Mouse (Mus musculus) adrenal gland, adult 2 months (tissue): ENCODE measurements around the gene Fgl2. TPM values are rescaled to one million over a fixed set of nuclear protein-coding genes. Genes with fewer than 3 reads are reported as not detected.
"Not testable (repeated sequence)": the region's sequence is repeated elsewhere in the genome, so short reads cannot be mapped to it uniquely, and the experiment has no call there.

ENCODE experiments used
- DNase-seq: peaks from one replicate; pipeline ENCODE4 v3.0.0; 2021
- long read RNA-seq: library from polyadenylated mRNA; stranded (forward); transcript quantifications from one replicate; pipeline ENCODE4 v2.0.0, GENCODE M21; 2021
- polyA plus RNA-seq: library from polyadenylated mRNA; depleted of rRNA; stranded (reverse); fragments of >200 nt; gene quantifications from 2 replicates; pipeline ENCODE4 v1.2.3, GENCODE M21; 2012; rRNA removed
- total RNA-seq, 2 experiments: library from RNA; stranded (reverse); gene quantifications; 2 replicates each; pipeline ENCODE4 v1.2.3; 2021

Gene Fgl2
- total RNA-seq, result 10 to 100 TPM in 1 of 2 experiments, 1 to 10 TPM in 1; 5.3 to 10.1 TPM
- polyA plus RNA-seq, result 4.8 and 5.6 TPM in 2 replicates
- long read RNA-seq, transcript Fgl2-201 (2 exons, 3,788 nt), result major isoform, 6 of 6 reads
- long read RNA-seq, partial matches to known transcripts, result 0 of 6 reads
- long read RNA-seq, other reads (novel, unspliced or antisense), result 0 of 6 reads

DNA sequence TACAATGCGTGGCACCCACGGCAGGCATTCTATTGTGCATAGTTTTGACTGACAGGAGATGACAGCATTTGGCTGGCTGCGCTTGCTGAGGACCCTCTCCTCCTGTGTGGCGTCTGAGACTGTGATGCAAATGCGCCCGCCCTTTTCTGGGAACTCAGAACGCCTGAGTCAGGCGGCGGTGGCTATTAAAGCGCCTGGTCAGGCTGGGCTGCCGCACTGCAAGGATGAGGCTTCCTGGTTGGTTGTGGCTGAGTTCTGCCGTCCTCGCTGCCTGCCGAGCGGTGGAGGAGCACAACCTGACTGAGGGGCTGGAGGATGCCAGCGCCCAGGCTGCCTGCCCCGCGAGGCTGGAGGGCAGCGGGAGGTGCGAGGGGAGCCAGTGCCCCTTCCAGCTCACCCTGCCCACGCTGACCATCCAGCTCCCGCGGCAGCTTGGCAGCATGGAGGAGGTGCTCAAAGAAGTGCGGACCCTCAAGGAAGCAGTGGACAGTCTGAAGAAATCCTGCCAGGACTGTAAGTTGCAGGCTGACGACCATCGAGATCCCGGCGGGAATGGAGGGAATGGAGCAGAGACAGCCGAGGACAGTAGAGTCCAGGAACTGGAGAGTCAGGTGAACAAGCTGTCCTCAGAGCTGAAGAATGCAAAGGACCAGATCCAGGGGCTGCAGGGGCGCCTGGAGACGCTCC is at the start of gene Fgl2:
Gene Fgl2 (plus strand): TSS at position 150 of the 687 bp plus-strand sequence.
- peak; percentile 56 for DNase-seq

DNA sequence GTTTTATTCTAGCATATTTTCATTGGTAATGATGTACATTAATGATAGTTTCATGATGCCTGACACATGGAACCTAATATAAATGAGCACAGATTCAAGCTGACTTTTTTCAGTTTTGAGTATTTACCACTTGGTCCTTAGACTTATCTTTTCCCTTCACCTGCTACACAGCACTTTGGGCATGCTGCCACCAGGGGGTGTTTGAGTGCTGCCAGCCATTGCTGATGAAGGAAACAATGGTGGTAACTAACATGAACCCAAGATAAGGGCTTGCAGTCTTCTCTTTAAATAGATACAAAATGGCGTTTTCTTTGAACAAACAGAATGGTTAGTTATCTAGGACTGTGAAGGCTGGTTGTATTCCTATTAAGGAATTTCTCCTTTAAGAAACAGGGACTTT is 45.9 kb upstream of the Fgl2 start:
- DNase-seq, result peak; percentile 68

GRCm38 (mm10) chr5:21328560-21328959 is 43.9 kb upstream of the Fgl2 start:
- no peak for DNase-seq

GRCm38 (mm10) chr5:21329672-21330665 is 42.5 kb upstream of the Fgl2 start:
- DNase-seq, result no peak

DNA sequence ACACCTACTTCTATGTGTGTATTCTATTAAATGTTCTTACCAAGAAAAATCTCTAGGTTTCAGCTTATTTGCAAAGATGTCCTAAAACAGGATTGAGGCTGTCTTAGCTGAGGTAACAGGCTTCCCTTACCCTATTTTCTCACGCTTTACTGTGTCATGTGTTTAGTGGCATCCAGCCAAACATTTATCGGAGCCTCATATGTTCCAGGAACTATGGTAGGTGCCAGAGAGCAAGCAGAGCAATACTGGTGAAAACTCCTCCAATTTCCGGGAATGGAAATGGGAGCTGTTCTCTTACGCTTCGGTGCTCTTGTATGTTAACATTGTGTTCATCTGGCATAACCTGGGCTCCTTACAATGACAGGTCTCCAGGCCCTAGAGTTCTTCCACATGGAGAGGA is 40.8 kb upstream of the Fgl2 start:
- DNase-seq, result peak; percentile 5

DNA sequence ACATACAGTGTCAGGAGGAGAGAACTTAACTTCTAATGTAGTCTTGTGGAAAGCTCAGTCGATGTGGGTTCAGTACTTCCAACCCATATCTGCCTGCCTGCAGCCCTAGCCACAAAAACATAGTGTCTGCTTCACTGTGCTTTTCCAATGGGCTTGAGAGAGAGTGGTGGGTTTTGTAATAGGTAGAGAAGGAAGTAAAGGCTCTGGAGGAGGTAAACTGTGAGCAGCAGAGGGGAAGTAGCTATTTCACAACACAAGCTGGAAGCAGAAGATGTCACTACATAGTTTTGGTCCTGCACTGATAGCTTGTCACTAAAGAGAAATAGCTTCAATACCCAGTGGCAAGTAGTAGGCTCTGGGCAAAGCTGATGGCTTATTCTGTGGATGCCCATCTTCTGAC is 40.3 kb upstream of the Fgl2 start:
- DNase-seq, result no peak

DNA sequence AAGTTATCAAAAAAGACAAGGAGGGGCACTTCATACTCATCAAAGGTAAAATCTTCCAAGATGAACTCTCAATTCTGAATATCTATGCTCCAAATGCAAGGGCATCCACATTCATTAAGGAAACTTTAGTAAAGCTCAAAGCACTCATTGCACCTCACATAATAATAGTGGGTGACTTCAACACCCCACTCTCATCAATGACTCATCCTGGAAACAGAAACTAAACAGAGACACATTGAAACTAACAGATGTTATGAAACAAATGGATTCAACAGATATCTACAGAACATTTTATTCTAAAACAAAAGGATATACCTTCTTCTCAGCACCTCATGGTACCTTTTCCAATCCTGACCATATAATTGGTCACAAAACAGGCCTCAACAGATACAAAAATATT is 30.2 kb upstream of the Fgl2 start:
- not testable (repeated sequence) for DNase-seq

GRCm38 (mm10) chr5:21348366-21348765 is 24.1 kb upstream of the Fgl2 start:
- DNase-seq, result peak; percentile 61

DNA sequence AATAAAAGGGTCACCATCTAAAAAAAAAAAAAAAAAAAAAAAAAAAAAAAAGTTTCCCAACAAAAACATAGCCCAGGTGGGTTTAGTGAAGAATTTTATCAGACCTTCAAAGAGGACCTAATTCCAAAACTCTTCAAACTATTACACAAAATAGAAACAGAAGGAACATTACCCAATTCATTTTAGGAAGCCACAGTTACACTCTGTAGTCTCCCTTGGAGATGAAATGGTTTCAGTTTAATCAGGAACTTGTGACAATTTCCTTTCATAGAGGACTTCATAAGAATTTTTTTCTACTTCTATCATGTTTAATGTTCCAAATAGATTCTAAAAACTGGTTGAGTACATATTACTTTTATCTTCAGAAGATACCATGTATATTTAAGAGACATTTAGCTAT is 20.8 kb upstream of the Fgl2 start:
- DNase-seq, result no peak

DNA sequence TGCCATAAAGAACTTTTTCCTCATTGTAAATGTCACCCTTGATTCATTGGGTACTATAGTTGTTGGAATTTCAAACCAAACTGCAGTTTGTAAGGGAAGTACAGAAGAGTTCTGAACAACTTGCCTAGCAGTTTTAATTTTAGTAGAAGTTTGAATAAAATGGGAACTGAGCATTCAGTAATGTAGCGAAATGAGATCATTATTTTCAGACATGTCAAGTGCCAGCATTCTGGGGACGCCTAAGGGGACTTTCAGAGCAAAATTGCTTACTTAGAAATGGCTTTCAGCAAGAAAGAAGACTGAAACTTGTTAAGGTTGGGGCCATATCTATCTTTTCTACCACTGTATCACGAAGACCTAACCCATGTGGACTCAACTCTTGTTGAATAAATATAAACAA is 13.8 kb upstream of the Fgl2 start:
- DNase-seq, result no peak

DNA sequence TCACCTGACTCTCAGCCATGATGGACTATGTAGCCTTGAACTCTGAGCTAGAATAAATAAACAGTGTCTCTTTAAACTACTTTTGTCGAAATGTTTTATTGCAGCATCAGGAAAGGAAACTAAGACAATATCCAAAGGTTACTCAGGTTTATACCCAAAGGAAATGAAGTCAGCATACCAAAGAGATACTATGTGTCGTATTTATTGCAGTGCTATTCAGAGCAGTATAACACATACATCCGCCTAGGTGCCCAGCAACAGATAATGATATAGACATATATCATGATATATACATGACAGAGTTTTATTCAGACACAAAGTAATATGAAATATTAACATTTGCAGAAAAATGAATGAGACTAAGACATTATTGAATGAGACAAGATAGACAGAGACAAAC is 9.1 kb upstream of the Fgl2 start:
- no peak for DNase-seq

GRCm38 (mm10) chr5:21366338-21367053 is 5.9 kb upstream of the Fgl2 start:
- no peak for DNase-seq

DNA sequence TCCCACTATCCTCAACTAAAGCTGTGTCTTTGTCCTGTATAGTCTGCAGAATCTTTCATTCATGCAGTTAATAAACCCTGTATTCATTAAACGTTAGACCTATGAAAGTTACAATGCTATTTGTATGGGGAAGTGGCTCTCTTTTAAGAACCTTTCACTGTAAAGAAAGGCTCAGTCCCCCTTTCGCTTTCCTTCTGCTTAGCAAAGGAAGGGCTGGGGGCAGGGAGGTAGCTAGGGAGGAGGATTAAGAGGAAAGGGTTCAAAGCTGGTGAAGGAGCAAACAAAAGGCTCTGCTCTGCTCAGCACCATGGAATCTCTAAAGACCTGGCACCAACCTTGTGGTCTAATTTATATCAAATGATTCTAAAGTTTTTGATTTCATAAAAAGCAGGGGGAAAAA is 4.9 kb upstream of the Fgl2 start:
- DNase-seq, result no peak

- no peak for DNase-seq
Measured at GRCm38 (mm10) chr5:21370218-21370947, 2.1 kb upstream of the Fgl2 start.

GRCm38 (mm10) chr5:21371920-21372319 is 522 bp upstream of the Fgl2 start:
- no peak for DNase-seq

DNA sequence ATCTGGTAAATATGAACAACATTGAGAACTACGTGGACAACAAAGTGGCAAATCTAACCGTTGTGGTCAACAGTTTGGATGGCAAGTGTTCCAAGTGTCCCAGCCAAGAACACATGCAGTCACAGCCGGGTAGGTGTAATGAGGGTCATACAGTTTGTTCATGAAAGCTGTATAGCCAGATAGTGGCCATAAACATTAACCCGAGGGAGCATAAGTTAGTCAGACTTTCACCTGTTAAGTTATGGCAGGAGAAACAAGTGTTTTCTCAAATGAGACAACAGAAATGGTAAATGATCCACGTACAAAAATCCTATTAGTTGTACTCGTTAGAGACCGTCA is 707 bp downstream of the Fgl2 start:
- no peak for DNase-seq

GRCm38 (mm10) chr5:21376935-21377334 is 4.5 kb downstream of the Fgl2 start:
- no peak for DNase-seq

GRCm38 (mm10) chr5:21378397-21378796 is 6.0 kb downstream of the Fgl2 start:
- no peak for DNase-seq

DNA sequence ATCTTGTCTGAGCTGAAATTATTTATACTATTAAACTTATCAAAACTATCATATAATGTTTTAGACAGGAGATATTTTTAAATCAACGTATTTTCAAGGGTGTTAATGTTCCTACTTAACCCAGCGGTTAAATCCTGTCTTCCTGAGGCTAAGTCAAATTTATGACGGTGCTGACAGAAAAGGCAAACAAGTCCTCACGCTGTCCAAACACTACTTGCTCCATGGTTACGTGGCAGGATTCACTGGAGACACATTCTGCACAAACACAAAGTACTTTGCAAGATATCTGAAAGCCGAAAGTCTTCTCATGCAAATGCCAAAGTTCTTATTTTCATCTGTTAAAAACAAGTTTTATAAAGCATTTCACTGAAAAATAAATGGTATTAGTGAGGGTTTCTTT is 9.5 kb downstream of the Fgl2 start:
- DNase-seq, result no peak

GRCm38 (mm10) chr5:21382678-21383077 is 10.2 kb downstream of the Fgl2 start:
- DNase-seq, result no peak

- DNase-seq, result no peak
Measured at GRCm38 (mm10) chr5:21383392-21384251, 11.2 kb downstream of the Fgl2 start.
